Mouse (Mus musculus): Measurements from ENCODE around the gene Foxn2. TPM values are rescaled to one million over a fixed set of nuclear protein-coding genes. Genes with fewer than 3 reads are reported as not detected.
"Not testable (repeated sequence)": the region's sequence is repeated elsewhere in the genome, so short reads cannot be mapped to it uniquely, and the experiment has no call there.

Foxn2 gene
- polyA plus RNA-seq, 1 experiment = 2.9 TPM

DNA sequence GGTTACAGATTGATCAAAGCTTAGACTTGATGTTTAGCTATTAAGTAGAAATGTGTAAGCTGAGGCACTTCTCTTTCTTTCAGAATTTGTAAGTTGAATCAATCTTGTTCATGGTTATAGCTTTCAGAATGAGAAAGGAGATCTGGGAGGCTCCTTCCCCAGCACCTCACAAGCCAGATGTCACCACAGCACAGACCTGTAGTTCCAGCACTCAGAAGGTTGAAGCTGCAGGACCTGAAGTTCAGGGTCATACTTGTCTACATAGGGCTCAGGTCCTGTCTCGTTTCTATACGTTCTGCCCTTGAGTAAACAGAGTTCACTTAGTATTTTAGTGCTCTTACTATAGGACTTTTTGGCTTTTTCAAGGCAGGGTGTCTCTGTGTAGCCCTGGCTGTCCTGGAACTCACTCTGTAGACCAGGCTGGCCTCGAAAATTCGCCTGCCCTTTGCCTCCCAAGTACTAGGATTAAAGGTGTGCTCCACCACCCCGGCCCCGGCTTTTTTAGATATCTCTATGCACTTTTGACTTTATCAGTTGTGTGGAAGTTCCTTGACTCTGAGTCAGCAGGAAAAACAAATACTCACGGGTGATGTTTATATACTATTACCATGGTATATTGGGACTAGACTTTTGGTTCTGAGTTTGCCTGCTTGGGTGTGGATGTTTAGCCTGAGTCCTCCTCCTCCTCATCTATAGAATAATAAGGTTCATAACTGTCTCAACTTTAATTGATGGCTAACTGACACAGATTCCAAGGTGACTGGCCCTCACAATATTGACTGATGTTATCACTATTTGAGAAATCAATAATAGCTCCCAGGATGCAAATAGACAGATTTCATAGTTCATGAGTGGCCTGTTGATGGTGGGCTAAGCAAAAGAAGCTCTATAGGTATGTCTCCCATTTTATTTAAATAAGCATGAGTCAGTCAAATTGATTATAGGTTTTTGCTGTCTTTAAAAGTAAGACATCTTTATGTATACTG lies 19.7 kb downstream of the Foxn2 start:
- Histone ChIP-seq H3K4me1 (ENCODE audit: control insufficient read depth, insufficient read depth, low read length) (peaks cover 11% of the 10 kb centered on the region; the same call in 1 of the 2 replicates), H3K36me3 (ENCODE audit: control insufficient read depth, insufficient read depth, low read length) (no peaks in the 10 kb centered on the region; the same call in 1 of the 2 replicates), H3K4me3 (ENCODE audit: insufficient read depth, low read depth, low read length) (no peak overlapping the region), H3K27me3 (replicated peaks; ENCODE audit: control insufficient read depth, insufficient read depth, low read length) (no peaks in the 10 kb centered on the region), H3K27ac (ENCODE audit: insufficient read depth, low read depth, low read length) (no peak overlapping the region)
- WGBS = 87% methylated on average over 7 of the region's 7 CpGs
- no peak for DNase-seq
- no peak for TF ChIP-seq POLR2A (IDR thresholded peaks at IDR 0.05; ENCODE audit: low read depth, low read length)
- no peak for TF ChIP-seq CTCF (conservative IDR thresholded peaks at IDR 0.05; ENCODE audit: insufficient read depth, insufficient read length, low read depth, low read length)

DNA sequence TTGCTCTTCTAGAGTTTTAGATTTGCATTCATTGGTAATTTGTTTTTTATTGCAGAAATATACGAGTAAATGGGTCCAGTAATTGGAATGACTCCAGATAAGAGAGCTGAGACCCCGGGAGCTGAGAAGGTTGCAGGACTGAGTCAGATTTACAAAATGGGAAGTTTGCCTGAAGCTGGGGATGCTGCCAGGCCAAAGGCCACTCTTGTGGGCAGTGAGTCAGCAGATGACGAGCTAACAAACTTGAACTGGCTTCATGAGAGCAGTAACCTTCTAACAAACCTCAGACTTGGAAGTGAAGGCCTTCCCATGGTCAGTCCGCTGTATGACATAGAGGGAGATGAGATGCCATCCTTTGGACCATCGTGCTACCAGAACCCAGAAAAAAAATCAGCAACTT lies 22.1 kb downstream of the Foxn2 start:
- 22% methylated on average over 5 of the region's 5 CpGs for WGBS
- H3K4me1 ChIP-seq (ENCODE audit: control insufficient read depth, insufficient read depth, low read length) = peaks cover 11% of the 10 kb centered on the region; the same call in 1 of the 2 replicates
- H3K27me3 ChIP-seq (replicated peaks; ENCODE audit: control insufficient read depth, insufficient read depth, low read length) = no peaks in the 10 kb centered on the region
- no peak overlapping the region for H3K4me3 ChIP-seq (ENCODE audit: insufficient read depth, low read depth, low read length)
- no peak for TF ChIP-seq POLR2A (IDR thresholded peaks at IDR 0.05; ENCODE audit: low read depth, low read length)
- no peak for TF ChIP-seq CTCF (conservative IDR thresholded peaks at IDR 0.05; ENCODE audit: insufficient read depth, insufficient read length, low read depth, low read length)
- no peaks in the 10 kb centered on the region; the same call in 1 of the 2 replicates for H3K36me3 ChIP-seq (ENCODE audit: control insufficient read depth, insufficient read depth, low read length)
- DNase-seq = peak; percentile 90
- H3K27ac ChIP-seq (ENCODE audit: insufficient read depth, low read depth, low read length) = peak overlapping the region; percentile 9; the same call in 1 of the 2 replicates

DNA sequence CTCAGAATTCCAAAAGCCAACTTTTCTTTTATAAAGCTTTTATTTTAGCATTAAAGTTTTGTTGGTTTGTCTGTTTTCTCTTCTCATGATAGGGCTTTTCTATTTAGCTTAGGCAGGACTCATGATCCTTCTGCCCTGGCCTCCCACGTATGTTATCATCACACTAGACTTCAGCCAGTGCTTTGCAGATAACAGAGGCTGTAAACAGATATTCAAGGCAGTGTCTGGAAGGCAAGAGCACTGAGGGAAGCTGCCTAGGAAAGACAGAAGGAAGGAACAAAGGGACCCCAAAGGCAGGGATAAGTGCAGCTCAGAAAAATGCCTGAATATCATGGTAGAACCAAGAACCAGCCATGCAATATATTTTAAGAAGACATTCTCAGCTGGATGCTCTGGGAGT lies 26.1 kb downstream of the Foxn2 start:
- TF ChIP-seq POLR2A (IDR thresholded peaks at IDR 0.05; ENCODE audit: low read depth, low read length) (no peak), CTCF (conservative IDR thresholded peaks at IDR 0.05; ENCODE audit: insufficient read depth, insufficient read length, low read depth, low read length) (no peak)
- peaks cover 8% of the 10 kb centered on the region; the same call in 1 of the 2 replicates for H3K4me1 ChIP-seq (ENCODE audit: control insufficient read depth, insufficient read depth, low read length)
- H3K27ac ChIP-seq (ENCODE audit: insufficient read depth, low read depth, low read length) = no peak overlapping the region
- no peak for DNase-seq
- H3K36me3 ChIP-seq (ENCODE audit: control insufficient read depth, insufficient read depth, low read length) = no peaks in the 10 kb centered on the region; the same call in 1 of the 2 replicates
- WGBS = 84% methylated on average over 1 of the region's 1 CpGs
- H3K4me3 ChIP-seq (ENCODE audit: insufficient read depth, low read depth, low read length) = no peak overlapping the region
- no peaks in the 10 kb centered on the region for H3K27me3 ChIP-seq (replicated peaks; ENCODE audit: control insufficient read depth, insufficient read depth, low read length)

DNA sequence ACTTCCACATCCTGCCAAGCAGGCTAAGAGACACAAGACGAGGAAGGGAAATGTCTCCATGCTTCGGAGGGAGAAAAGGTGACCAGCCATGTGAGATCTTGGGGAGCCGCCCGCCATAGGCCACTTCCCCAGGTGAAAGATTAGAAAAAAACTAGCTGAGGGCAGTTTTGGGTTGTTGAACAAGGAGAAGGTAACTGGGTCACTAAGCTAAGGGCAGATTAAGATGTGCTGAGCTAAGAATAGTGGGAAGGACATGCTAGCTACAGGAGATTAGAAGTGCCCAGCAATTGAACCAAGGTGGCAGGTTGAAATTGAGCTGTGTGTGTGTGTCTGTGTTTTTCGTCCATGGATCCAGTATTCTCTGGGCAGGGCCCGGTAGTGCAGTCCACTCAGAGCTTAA lies 27.2 kb downstream of the Foxn2 start:
- no peak overlapping the region for H3K27ac ChIP-seq (ENCODE audit: insufficient read depth, low read depth, low read length)

DNA sequence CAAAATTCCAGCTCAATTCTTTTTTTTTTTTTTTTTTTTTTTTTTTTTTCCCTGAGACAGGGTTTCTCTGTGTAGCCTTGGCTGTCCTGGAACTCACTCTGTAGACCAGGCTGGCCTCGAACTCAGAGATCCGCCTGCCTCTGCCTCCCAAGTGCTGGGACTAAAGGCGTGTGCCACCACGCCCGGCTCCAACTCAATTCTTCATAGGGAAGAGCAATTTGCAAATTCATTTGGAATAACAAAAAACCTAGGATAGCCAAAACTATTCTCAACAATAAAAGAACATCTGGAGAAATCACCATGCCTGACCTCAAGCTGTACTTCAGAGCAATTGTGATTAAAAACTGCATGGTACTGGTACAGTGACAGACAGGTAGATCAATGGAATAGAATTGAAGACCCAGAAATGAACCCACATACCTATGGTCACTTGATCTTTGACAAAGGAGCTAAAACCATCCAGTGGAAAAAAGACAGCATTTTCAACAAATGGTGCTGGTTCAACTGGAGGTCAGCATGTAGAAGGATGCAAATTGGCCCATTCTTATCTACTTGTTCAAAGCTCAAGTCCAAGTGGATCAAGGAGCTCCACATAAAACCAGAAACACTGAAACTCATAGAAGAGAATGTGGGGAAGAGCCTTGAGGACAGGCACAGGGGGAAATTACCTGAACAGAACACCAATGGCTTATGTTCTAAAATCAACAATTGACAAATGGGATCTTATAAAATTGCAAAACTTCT lies 28.3 kb downstream of the Foxn2 start:
- 97% methylated on average over 5 of the region's 5 CpGs for WGBS

More for the DNA sequence above, 27.2 kb downstream of the Foxn2 start:
- 90% methylated on average over 6 of the region's 6 CpGs for WGBS
- Histone ChIP-seq H3K27me3 (replicated peaks; ENCODE audit: control insufficient read depth, insufficient read depth, low read length) (no peaks in the 10 kb centered on the region), H3K36me3 (ENCODE audit: control insufficient read depth, insufficient read depth, low read length) (no peaks in the 10 kb centered on the region; the same call in 1 of the 2 replicates), H3K4me3 (ENCODE audit: insufficient read depth, low read depth, low read length) (no peak overlapping the region), H3K4me1 (ENCODE audit: control insufficient read depth, insufficient read depth, low read length) (peaks cover 8% of the 10 kb centered on the region; the same call in 1 of the 2 replicates)
- no peak for DNase-seq
- TF ChIP-seq POLR2A (IDR thresholded peaks at IDR 0.05; ENCODE audit: low read depth, low read length) (no peak), CTCF (conservative IDR thresholded peaks at IDR 0.05; ENCODE audit: insufficient read depth, insufficient read length, low read depth, low read length) (no peak)

DNA sequence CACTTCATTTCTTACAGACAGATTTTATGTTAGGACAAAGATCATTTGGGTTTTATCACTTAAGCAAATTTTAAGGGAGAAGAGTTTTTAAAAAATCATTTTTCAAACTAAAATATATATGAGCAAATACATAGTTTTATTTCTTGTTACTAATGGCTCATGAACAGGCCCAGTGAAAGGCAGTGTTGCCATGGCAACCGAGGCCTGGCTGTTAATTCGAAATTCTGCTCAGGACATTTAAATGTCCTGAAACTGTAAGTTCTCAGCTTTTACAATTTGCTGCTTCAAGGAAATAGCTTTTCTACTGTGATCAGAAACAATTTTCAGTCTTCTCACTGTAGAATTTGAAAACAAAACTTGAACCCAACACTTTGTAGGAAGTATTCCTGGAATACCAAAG lies 33.3 kb downstream of the Foxn2 start:
- DNase-seq = no peak
- H3K27me3 ChIP-seq (replicated peaks; ENCODE audit: control insufficient read depth, insufficient read depth, low read length) = no peaks in the 10 kb centered on the region
- no peak for TF ChIP-seq POLR2A (IDR thresholded peaks at IDR 0.05; ENCODE audit: low read depth, low read length)
- TF ChIP-seq CTCF (conservative IDR thresholded peaks at IDR 0.05; ENCODE audit: insufficient read depth, insufficient read length, low read depth, low read length) = no peak
- H3K27ac ChIP-seq (ENCODE audit: insufficient read depth, low read depth, low read length) = no peak overlapping the region
- no peak overlapping the region for H3K4me3 ChIP-seq (ENCODE audit: insufficient read depth, low read depth, low read length)
- no peaks in the 10 kb centered on the region for H3K4me1 ChIP-seq (ENCODE audit: control insufficient read depth, insufficient read depth, low read length)
- no peaks in the 10 kb centered on the region for H3K36me3 ChIP-seq (ENCODE audit: control insufficient read depth, insufficient read depth, low read length)
- 68% methylated on average over 2 of the region's 2 CpGs for WGBS

More for the DNA sequence above, 28.3 kb downstream of the Foxn2 start:
- not testable (repeated sequence) for H3K4me1 ChIP-seq (ENCODE audit: control insufficient read depth, insufficient read depth, low read length); H3K36me3 ChIP-seq (ENCODE audit: control insufficient read depth, insufficient read depth, low read length); H3K27ac ChIP-seq (ENCODE audit: insufficient read depth, low read depth, low read length); H3K27me3 ChIP-seq (replicated peaks; ENCODE audit: control insufficient read depth, insufficient read depth, low read length); H3K4me3 ChIP-seq (ENCODE audit: insufficient read depth, low read depth, low read length); DNase-seq

DNA sequence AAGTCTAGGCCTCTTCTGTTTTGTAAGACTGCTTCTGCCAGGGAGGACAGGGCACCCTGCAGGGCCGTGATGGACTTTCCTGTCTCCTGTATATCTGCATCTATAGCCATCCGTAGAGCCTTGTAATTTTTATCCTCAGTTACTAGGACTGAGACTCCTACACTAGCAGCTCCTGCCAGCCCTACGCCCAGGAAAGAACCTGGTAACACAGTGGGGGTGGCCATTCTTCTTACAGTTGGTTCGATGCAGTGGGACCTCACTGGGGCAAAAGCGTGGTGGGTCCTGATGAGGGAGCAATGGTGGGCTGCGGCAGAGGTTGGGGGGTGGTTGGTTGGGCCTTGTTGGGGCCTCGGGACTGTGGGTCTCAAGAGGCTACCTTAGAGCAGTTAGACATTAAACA lies 36.7 kb downstream of the Foxn2 start:
- WGBS = 95% methylated on average over 7 of the region's 7 CpGs
- no peaks in the 10 kb centered on the region for H3K4me1 ChIP-seq (ENCODE audit: control insufficient read depth, insufficient read depth, low read length)
- no peak for DNase-seq
- H3K36me3 ChIP-seq (ENCODE audit: control insufficient read depth, insufficient read depth, low read length) = no peaks in the 10 kb centered on the region; the same call in 1 of the 2 replicates
- no peak for TF ChIP-seq CTCF (conservative IDR thresholded peaks at IDR 0.05; ENCODE audit: insufficient read depth, insufficient read length, low read depth, low read length)
- TF ChIP-seq POLR2A (IDR thresholded peaks at IDR 0.05; ENCODE audit: low read depth, low read length) = no peak
- H3K27me3 ChIP-seq (replicated peaks; ENCODE audit: control insufficient read depth, insufficient read depth, low read length) = no peaks in the 10 kb centered on the region
- H3K4me3 ChIP-seq (ENCODE audit: insufficient read depth, low read depth, low read length) = no peak overlapping the region
- no peak overlapping the region for H3K27ac ChIP-seq (ENCODE audit: insufficient read depth, low read depth, low read length)
